Mouse (Mus musculus): Measurements from ENCODE around the gene Tpd52l2.

The Tpd52l2 gene

DNA sequence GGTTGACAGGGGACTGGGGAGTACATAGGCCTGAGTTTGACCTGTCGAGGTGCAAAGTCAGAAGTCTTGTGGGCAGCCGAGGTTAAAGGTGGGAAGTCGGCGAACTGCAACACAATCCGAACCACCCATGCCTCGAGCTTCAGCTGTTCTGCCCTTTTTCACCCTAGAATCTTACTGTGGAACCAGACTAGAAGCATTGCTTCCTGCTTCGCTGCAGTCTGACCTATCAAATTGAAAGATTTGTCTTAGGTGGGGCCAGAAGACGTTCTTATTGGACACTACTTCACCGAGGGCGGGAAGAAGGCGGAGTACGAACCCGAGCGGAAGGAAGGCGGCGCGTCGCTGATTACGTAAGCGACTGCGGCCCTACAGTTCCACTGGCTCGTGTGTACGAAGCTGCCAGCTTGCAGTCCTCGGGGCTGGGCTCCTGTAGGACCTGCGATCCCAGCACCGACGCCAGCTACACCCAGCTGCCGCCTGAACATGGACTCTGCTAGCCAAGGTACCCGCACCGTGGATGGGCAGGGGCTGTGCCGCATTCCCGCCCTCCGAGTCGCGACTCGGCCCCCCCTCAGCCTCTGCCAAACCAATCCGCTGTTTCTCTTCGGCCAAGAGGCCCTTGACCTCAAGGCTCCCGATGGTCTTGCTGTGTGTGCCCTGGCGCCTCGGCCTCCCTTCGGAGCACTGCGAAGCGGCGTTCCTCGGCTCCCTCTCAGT lies at the start of gene Tpd52l2:
Tpd52l2 (plus strand) TSS at position 312 of the 717 bp plus-strand sequence.
- peak; percentile 91 for DNase-seq (ENCODE audit: extremely low spot score, low spot score)

DNA sequence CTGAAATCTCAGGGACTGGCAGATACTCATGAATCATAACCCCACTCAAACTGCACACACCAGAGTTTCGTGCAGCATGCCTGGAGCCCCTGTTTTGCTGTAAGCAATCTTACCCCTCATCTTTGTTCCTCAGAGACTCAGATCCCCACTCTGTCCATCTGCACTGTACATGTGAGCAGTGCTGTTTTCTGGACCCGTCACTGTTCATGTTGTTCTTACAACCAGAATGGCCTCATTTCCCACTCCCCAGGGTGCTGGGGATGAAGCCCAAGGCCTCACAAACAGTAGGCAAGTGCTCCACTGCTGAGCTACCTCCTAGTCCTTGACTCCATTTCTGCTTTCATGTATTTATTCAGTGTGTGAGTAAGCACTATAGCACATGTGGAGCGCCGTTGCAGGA lies 44.8 kb upstream of the Tpd52l2 start:
- DNase-seq (ENCODE audit: extremely low spot score, low spot score): no peak

- no peak for DNase-seq (ENCODE audit: extremely low spot score, low spot score)
These were observed 43.7 kb upstream of the Tpd52l2 start for GRCm38 (mm10) chr2:181453274-181453673.

GRCm38 (mm10) chr2:181455899-181456298 lies 41.0 kb upstream of the Tpd52l2 start:
- no peak for DNase-seq (ENCODE audit: extremely low spot score, low spot score)

GRCm38 (mm10) chr2:181457831-181458230 lies 39.1 kb upstream of the Tpd52l2 start:
- no peak for DNase-seq (ENCODE audit: extremely low spot score, low spot score)

- peak; percentile 58 for DNase-seq (ENCODE audit: extremely low spot score, low spot score)
These were observed 38.4 kb upstream of the Tpd52l2 start for GRCm38 (mm10) chr2:181458411-181459152.

DNA sequence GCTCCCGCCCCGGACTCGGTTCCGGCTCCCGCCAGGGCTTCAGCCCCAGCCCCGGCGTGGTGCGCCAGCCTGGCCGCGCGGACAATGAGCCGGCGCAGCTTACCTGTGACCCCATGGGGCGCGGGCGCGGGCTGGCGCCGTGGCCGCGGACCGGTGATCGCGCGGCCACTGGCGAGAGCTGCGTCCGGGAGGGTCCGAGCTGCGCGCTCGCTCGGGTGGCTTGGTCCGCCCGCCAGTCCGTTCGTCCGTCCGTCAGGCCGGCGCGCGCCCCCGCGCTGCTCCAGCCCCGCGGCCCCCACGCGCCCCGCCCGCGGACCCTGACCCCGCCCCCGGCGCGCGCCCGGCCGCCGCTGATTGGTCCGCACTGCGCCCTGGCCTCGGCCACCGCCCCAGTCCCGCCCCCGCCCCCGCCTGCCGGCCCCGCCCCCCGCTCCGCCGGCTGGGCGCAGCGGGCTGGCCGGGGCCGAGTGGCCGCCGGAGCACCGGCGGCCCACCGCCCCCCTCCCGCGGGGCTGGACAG lies 37.7 kb upstream of the Tpd52l2 start, which contains the start of gene Zbtb46:
Zbtb46 (minus strand) TSS at position 274 of the 520 bp plus-strand sequence.
- DNase-seq (ENCODE audit: extremely low spot score, low spot score): peak; percentile 90

DNA sequence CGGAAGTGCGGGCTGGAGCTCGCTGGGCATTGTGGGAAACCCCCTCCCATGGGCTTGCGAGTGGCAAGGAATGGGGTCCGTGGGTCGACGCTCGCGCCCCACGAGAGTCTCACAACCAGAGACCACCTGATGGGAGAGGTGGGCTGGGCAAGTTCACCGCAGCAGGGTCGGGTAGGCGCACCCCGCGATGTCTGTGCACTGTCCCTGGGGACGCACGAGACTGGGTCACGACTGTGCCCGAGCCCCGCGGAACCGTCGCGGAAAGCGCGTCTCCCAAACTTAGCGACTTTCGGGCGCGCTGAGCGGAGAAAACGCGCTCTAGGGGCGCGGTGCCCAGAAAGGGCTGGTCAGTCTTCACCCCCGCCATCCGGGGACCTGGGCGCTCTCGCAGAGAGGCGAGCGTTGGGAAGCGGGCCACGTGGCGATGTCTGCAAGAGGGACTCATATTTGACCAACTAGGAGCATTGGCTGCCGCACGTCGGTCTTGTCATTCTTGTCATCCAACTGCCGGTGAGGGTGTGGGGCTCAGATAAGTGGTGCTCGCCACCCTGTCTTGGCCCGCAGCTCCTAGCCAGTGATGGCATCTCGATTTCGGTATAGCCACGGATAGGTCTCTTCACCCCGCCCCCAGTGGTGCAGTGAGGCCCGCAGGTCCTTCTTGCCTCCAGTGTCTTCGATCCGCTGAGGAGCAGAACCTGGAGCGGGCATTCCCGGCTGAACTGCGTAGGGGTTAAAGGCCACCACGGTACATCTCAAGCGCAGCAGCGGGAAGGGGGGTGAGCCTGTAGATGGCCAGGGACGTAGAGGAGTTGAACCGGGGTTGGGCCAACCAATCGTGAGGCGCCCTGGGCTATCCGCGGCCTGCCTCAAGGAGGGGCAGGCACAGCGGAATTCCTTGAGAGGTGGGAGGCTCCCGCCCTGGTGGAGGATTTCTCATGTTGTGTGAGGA lies 37.0 kb upstream of the Tpd52l2 start:
- peak; percentile 79 for DNase-seq (ENCODE audit: extremely low spot score, low spot score)

DNA sequence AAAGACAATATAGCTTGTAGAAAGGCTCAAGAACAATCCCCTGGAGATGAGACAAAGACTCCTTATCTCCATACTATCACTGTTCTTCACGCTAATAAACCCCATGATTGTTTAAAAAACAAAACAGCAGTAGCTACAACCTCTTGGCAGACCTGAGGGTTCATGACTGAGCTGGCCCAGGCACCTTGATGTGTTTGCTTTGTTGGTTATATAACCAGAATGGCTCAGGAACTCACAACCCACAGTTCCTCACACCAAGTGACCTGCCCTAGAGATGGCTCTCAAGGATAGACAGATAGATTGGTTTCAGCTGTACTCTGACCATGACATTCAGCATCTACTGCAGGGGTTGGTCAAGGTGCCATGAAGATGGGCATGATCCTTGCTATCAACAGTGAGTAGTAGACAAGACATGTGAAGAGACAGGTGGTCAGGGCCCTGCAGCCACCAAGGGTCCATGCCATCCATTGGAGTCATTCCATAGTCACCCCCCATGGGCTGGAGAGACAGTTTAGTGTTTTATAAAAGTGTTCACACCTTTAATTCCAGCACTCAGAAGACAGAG lies 35.3 kb upstream of the Tpd52l2 start:
- no peak for DNase-seq (ENCODE audit: extremely low spot score, low spot score)

DNA sequence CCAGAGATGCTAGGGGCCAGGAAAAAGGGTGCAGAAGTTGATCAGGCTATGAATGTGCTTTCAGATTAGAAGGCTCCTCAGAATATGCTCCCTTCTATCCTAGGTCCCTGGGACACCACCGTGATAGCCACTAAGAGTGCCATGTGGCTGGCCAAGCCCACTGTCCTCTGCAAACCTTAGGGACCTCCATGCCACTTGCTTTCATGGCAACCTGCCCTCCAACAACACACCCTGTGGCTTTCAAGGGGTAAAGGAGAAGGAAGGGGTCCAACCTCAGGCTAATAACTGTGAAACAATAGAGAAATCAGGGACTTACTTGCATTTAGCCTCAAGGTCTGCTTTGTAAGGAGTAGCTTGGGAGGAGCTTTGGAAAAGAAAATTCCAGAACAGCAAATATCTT lies 34.3 kb upstream of the Tpd52l2 start:
- no peak for DNase-seq (ENCODE audit: extremely low spot score, low spot score)

GRCm38 (mm10) chr2:181463008-181463738 lies 33.8 kb upstream of the Tpd52l2 start:
- peak; percentile 32 for DNase-seq (ENCODE audit: extremely low spot score, low spot score)

- no peak for DNase-seq (ENCODE audit: extremely low spot score, low spot score)
These were observed 31.5 kb upstream of the Tpd52l2 start for GRCm38 (mm10) chr2:181465423-181465822.

- no peak for DNase-seq (ENCODE audit: extremely low spot score, low spot score)
These were observed 26.7 kb upstream of the Tpd52l2 start for GRCm38 (mm10) chr2:181470285-181470684.

DNA sequence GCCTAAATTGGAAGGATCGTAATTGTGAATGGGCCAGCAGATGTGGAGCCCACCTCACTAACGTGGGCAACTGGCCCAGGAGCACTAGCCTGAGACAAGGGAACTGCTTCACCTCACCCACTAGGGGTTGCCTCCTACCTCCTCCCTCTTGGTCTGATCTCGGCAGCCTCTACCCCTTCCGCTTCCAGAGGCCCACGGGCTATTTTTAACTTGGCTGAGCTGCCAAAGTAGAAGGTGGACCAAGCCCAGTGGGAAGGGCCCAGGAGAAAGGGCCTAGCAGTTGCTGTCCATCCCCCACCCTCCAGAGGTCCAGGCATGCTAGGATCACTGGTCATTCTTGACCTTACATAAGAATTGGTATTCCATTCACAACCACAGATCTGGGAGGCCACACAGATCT lies 25.7 kb upstream of the Tpd52l2 start:
- no peak for DNase-seq (ENCODE audit: extremely low spot score, low spot score)

GRCm38 (mm10) chr2:181472256-181472827 lies 24.6 kb upstream of the Tpd52l2 start:
- no peak for DNase-seq (ENCODE audit: extremely low spot score, low spot score)

DNA sequence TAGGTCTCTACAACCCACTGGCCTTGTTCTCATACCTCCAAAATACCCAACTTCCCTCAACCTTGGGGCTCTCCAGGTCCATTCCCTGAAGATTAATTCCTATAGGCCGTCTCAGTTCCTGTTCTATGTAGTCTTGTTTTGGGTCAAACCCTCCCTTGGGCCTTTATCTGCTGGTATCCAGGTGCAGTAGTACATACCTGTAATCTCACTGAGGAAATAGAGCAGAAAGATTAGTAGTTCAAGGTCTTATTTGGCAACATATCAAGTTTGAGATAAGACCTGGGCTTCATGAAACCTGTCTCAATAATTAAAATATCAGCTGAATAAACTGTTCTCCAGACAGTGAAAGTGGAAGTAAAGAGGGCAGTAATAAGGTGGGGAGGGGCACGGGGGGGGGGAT lies 13.8 kb upstream of the Tpd52l2 start:
- no peak for DNase-seq (ENCODE audit: extremely low spot score, low spot score)

- DNase-seq (ENCODE audit: extremely low spot score, low spot score): no peak
These were observed 13.2 kb upstream of the Tpd52l2 start for GRCm38 (mm10) chr2:181483562-181484318.

GRCm38 (mm10) chr2:181484456-181485233 lies 12.3 kb upstream of the Tpd52l2 start:
- no peak for DNase-seq (ENCODE audit: extremely low spot score, low spot score)
